Mouse (Mus musculus) heart, embryonic 13.5 days (tissue): ENCODE results near the gene Cpvl. TPM values are rescaled to one million over a fixed set of nuclear protein-coding genes. Genes with fewer than 3 reads are reported as not detected.

Experiments used
- ATAC-seq: fragments of 200-750 bp; cut with Nextera tagmentation; 2 replicates; pipeline ENCODE4 v1.8.0; 2017; ENCODE audit warnings: moderate TSS enrichment; ENCODE audit not compliant: insufficient number of reproducible peaks, low FRiP score, low TSS enrichment; ENCODE audit errors: extremely low read depth
- H3K27ac ChIP-seq: fragments of 300-500 bp; sonication (generic); replicated peaks from 2 replicates; pipeline ENCODE4 v1.5.1; 2015; ENCODE audit warnings: moderate library complexity, mild to moderate bottlenecking, inconsistent platforms
- H3K27me3 ChIP-seq: fragments of 300-500 bp; sonication (generic); replicated peaks from 2 replicates; pipeline ENCODE4 v1.6.1; 2015; ENCODE audit warnings: mild to moderate bottlenecking, inconsistent platforms
- H3K36me3 ChIP-seq: fragments of 300-500 bp; sonication (generic); 2 replicates; pipeline ENCODE4 v1.6.1; 2015; ENCODE audit warnings: mild to moderate bottlenecking, inconsistent platforms
- H3K4me1 ChIP-seq: fragments of 300-500 bp; sonication (generic); 2 replicates; pipeline ENCODE4 v1.6.1; 2015; ENCODE audit warnings: inconsistent platforms
- H3K4me2 ChIP-seq: fragments of 300-500 bp; sonication (generic); 2 replicates; pipeline ENCODE4 v1.6.1; 2015; ENCODE audit warnings: inconsistent platforms, mild to moderate bottlenecking, moderate library complexity
- H3K4me3 ChIP-seq: fragments of 300-500 bp; sonication (generic); 2 replicates; pipeline ENCODE4 v1.5.1; 2015; ENCODE audit warnings: moderate library complexity, mild to moderate bottlenecking, inconsistent platforms
- H3K9ac ChIP-seq: fragments of 300-500 bp; sonication (generic); 2 replicates; pipeline ENCODE4 v1.6.1; 2015; ENCODE audit warnings: inconsistent platforms, mild to moderate bottlenecking, moderate library complexity
- H3K9me3 ChIP-seq: fragments of 300-500 bp; sonication (generic); 2 replicates; pipeline ENCODE4 v1.6.1; 2016; ENCODE audit warnings: inconsistent platforms
- WGBS: fragments of 180-500 bp; shearing (Covaris S2); methylation state at CpG from one replicate; pipeline ENCODE4 v1.1.7; 2015; ENCODE audit warnings: mixed read lengths; 5-methylcytosine and 5-hydroxymethylcytosine counted together
- polyA plus RNA-seq: library from polyadenylated mRNA; unstranded; fragments of >200 nt; fragmentation: Nextera tagmentation; extraction: Ambion mirVana; gene quantifications from 2 replicates; pipeline ENCODE4 v1.2.1, GENCODE M21; 2015

The Cpvl gene
- polyA plus RNA-seq, 1 experiment from 2014 or later: not detected

DNA sequence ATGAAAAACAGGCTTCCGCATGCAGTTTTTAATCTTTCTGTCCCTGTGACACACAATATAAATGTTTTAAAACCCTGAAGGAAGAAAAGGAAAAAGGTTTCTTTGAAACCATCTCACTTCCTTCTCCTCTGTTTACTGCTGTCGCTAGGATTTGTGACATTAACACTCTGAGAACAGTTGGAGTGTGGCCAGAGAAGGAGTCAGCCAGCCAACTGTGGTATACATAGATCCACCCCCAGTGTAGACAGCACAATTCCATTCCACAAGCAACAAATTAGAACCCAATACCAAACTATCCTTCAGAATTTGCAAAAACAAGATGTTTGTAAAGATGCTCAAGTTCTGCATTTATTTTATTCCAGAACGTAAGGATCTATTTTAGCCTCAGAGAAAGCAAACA, 6.7 kb downstream of the Cpvl start:
- H3K36me3 ChIP-seq: no peaks in the 10 kb centered on the region
- H3K9me3 ChIP-seq: no peaks in the 10 kb centered on the region
- WGBS: 60% methylated on average over 3 of the region's 3 CpGs
- no peaks in the 10 kb centered on the region for H3K27me3 ChIP-seq
- no peak overlapping the region for H3K9ac ChIP-seq
- peaks cover 45% of the 10 kb centered on the region for H3K4me1 ChIP-seq
- ATAC-seq: no peak
- H3K4me3 ChIP-seq: no peak overlapping the region
- H3K27ac ChIP-seq: no peak overlapping the region
- no peak overlapping the region for H3K4me2 ChIP-seq

DNA sequence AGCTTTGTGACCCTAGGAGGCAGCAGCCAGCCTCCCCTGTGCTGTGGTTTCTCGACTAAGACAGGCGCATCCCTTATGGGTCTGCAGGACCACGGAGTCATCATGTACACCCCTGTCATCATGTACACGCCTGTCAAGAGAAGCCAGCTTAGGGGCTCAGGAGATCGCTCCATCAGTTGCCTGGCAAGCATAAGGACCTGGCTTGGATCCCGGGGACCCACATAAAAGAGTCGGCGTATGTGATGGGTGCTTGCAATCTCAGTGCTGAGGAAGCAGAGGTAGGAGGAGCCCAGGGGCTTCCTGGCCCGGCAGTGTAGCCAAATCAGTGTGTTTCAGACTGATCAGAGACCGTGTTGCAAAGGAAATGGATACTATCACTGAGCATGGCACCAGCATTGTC, 9.4 kb downstream of the Cpvl start:
- peaks cover 42% of the 10 kb centered on the region for H3K4me1 ChIP-seq
- no peak for ATAC-seq
- no peaks in the 10 kb centered on the region for H3K36me3 ChIP-seq
- H3K27me3 ChIP-seq: no peaks in the 10 kb centered on the region
- H3K9ac ChIP-seq: no peak overlapping the region
- H3K4me3 ChIP-seq: no peak overlapping the region
- no peak overlapping the region for H3K27ac ChIP-seq
- no peak overlapping the region for H3K4me2 ChIP-seq
- 58% methylated on average over 10 of the region's 10 CpGs for WGBS
- H3K9me3 ChIP-seq: no peaks in the 10 kb centered on the region

DNA sequence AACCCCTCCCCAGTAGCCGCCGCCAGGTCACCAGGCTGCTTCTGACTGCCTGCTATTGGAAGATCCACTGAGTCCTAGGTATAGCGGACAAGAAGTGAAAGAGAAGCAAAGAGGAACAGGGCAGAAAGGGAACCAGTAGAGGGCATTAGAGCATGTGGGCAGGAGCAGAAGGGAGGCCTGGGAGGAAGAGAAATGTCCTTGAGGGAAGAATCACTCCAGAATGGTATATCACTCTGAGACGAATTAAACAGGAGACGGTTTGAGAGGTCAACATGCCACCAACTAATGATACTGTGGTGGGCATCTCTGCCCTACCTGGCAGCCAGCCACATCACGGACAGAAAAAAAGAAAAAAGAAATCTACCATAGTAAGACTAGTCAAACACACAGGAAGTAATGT, 9.9 kb downstream of the Cpvl start:
- Histone ChIP-seq H3K27me3 (no peaks in the 10 kb centered on the region), H3K27ac (no peak overlapping the region), H3K4me3 (no peak overlapping the region), H3K4me1 (peaks cover 41% of the 10 kb centered on the region), H3K9me3 (no peaks in the 10 kb centered on the region), H3K36me3 (no peaks in the 10 kb centered on the region), H3K9ac (no peak overlapping the region), H3K4me2 (no peak overlapping the region)
- 76% methylated on average over 6 of the region's 6 CpGs for WGBS
- no peak for ATAC-seq

DNA sequence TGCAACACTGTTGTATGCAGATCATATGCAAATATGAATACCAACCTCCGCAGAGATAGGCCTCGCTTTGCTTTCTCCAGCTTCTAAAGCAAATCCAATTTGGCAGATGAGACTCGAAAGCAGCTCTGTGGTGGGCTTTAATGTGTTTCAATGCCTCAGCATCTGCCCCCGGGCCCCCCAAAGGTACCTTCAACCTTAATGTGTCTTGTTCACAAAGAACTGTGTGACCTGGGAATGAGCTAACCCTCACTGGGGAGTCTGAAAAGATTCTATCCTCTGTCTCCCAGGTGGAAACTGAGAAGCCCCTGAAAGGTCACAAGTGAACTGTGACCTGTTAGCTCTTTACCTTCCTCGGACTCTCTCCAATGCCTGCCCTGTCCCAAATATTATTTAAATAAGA, 11.9 kb downstream of the Cpvl start:
- no peak overlapping the region for H3K9ac ChIP-seq
- H3K4me3 ChIP-seq: no peak overlapping the region
- WGBS: 75% methylated on average over 5 of the region's 5 CpGs
- H3K27ac ChIP-seq: no peak overlapping the region
- no peak overlapping the region for H3K4me2 ChIP-seq
- no peaks in the 10 kb centered on the region for H3K36me3 ChIP-seq
- peaks cover 27% of the 10 kb centered on the region for H3K4me1 ChIP-seq
- no peaks in the 10 kb centered on the region for H3K27me3 ChIP-seq
- no peaks in the 10 kb centered on the region for H3K9me3 ChIP-seq
- no peak for ATAC-seq

DNA sequence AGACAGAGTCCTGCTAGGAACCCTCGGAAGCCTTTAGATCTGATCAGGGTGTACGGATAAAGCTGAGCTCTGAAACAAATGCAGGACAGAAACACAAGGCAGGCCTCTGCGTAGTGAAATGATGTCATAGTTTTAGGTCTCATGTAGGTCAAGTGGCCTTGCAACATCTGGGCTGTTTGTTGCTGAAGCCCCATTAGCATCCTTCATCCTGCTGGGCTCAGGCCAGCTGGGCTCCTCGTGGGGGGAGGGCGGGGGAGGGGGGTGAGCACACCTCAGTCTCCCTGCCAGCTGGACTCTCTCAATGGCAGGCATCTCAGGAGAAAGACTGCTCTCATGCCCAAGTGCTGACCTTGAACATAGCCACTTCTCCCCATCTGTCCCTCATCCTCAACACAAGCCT, 12.6 kb downstream of the Cpvl start:
- Histone ChIP-seq H3K4me1 (peaks cover 25% of the 10 kb centered on the region), H3K27me3 (no peaks in the 10 kb centered on the region), H3K4me2 (no peak overlapping the region), H3K36me3 (no peaks in the 10 kb centered on the region), H3K9ac (no peak overlapping the region), H3K27ac (no peak overlapping the region), H3K4me3 (no peak overlapping the region), H3K9me3 (no peaks in the 10 kb centered on the region)
- WGBS: 31% methylated on average over 5 of the region's 5 CpGs
- ATAC-seq: no peak

DNA sequence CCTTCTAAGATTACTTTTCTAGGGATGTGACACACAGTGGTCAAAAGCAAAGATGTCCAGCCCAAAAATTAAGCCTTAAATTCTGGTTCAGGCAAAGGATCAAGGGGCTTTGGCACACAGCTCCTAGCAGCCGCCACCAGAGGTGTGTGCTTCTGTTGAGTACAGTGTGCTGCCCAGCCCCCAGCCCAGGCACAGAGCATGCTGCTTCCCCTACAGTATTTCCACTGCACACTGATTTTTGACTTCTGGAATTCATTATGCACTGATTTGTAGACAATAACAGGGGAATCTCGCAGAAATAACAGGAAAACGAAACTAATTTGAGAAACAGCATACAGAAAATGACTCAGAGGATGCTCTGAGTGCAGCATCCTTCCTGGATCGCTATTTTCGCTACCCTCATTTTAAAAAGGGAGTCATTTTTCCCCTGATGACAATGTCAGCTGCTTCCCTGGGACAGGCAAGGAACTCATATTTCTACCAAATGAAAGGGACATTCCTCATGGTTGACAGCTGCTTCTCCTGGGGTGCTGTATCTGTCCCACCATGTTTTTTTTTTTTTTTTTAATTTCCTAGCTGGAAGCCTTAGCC, 14.5 kb downstream of the Cpvl start:
- Histone ChIP-seq H3K4me1 (peaks cover 20% of the 10 kb centered on the region), H3K27me3 (no peaks in the 10 kb centered on the region), H3K9ac (no peak overlapping the region), H3K36me3 (no peaks in the 10 kb centered on the region), H3K9me3 (no peaks in the 10 kb centered on the region), H3K4me3 (no peak overlapping the region), H3K4me2 (no peak overlapping the region), H3K27ac (no peak overlapping the region)
- no peak for ATAC-seq
- WGBS: 73% methylated on average over 5 of the region's 5 CpGs

DNA sequence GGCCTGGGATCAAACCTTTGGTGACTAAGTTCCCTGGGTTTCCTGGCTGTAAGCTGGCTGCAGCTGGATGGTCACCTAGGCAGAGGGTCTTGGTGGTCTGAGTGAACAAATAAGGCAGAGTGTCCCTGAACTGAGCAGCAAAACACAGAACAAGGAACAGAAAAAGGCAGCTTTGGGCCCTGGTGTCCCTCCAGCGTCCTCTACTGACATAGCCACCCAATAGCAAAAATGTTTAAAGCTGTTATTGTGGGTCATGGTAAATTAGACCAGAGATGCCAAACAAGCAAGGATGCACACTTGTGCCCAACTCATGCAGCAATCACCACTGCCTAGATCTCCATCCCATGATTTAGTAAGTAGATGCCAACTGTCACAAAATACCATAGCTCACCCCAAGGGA, 16.5 kb downstream of the Cpvl start:
- no peaks in the 10 kb centered on the region for H3K36me3 ChIP-seq
- H3K9me3 ChIP-seq: no peaks in the 10 kb centered on the region
- no peak for ATAC-seq
- H3K4me3 ChIP-seq: no peak overlapping the region
- H3K27me3 ChIP-seq: 0 out of 2 replicates have a peak, but pooled peaks cover 6% of the 10 kb centered on the region
- peaks cover 10% of the 10 kb centered on the region for H3K4me1 ChIP-seq
- no peak overlapping the region for H3K4me2 ChIP-seq
- H3K9ac ChIP-seq: no peak overlapping the region
- no peak overlapping the region for H3K27ac ChIP-seq
- WGBS: 88% methylated on average over 1 of the region's 1 CpGs

DNA sequence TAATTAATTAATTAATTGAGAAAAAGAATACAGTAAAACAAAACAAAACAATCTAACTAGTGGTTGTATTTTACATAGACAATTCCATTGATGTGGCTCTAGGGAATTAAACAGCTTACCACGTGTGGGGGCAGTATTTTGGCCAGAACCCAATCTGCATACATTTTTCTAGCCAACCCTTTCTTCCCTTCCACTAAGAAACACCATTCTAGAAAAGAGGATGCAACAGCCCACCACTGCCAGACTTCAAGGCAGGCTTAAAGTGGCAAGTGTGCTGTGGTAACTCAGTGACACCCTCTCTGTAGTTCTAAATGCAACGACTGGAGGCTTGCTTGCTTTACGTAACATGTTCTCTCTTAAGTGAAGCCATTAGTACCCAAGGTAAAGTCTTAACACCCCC, 18.6 kb downstream of the Cpvl start:
- Histone ChIP-seq H3K9ac (no peak overlapping the region), H3K9me3 (no peaks in the 10 kb centered on the region), H3K36me3 (no peaks in the 10 kb centered on the region), H3K27ac (no peak overlapping the region), H3K4me1 (peaks cover 16% of the 10 kb centered on the region), H3K4me2 (no peak overlapping the region), H3K4me3 (no peak overlapping the region), H3K27me3 (0 out of 2 replicates have a peak, but pooled peaks cover 6% of the 10 kb centered on the region)
- WGBS: 59% methylated on average over 3 of the region's 3 CpGs
- ATAC-seq: no peak

DNA sequence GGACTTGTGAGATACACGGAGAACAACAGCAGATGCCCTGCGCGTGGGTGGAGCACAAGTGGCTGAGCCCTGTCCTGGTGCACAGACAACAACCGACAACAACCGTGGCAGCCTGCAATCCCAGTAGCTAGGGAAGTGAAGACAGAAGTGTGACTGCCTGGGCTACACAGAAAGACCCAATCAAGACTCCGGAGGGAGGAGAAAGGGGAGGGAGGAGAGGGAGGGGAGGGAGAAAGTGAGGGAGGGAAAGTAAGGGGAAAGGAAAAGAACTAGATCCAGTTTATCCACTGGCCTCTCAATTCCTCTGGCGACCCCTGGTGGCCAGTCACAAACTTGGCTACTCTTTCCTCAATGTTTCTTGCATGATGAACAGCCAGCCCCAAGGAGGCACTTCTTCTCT, 20.1 kb downstream of the Cpvl start:
- Histone ChIP-seq H3K4me1 (peaks cover 10% of the 10 kb centered on the region), H3K36me3 (no peaks in the 10 kb centered on the region), H3K27ac (no peak overlapping the region), H3K9me3 (no peaks in the 10 kb centered on the region), H3K9ac (0 out of 2 replicates have a peak overlapping the region, but pooled peaks have one; percentile 47), H3K27me3 (0 out of 2 replicates have a peak, but pooled peaks cover 6% of the 10 kb centered on the region), H3K4me2 (peak overlapping the region; percentile 60), H3K4me3 (peak overlapping the region; percentile 24; the same call in 1 of the 2 replicates)
- no peak for ATAC-seq
- 12% methylated on average over 7 of the region's 7 CpGs for WGBS

DNA sequence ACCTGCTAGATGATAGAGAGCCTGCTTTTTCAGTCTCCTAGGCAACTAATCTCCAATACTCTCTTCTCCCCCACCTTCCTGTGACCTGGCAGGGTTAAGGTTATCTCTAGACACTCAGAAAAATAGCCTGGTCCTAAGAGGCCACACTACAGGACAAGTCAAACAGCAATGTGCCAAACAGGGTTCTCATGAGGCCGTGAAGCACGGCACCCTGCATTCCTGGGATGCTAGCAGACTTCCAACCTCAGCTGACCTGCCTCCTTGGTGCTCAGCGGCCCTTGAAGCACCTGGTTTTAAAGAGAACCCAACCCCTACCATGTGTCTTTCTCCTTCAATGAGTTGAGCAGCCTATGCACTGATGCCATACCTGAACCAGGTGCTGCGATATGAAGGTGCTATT, 22.0 kb downstream of the Cpvl start:
- H3K27ac ChIP-seq: no peak overlapping the region
- H3K9ac ChIP-seq: no peak overlapping the region
- WGBS: 37% methylated on average over 4 of the region's 4 CpGs

DNA sequence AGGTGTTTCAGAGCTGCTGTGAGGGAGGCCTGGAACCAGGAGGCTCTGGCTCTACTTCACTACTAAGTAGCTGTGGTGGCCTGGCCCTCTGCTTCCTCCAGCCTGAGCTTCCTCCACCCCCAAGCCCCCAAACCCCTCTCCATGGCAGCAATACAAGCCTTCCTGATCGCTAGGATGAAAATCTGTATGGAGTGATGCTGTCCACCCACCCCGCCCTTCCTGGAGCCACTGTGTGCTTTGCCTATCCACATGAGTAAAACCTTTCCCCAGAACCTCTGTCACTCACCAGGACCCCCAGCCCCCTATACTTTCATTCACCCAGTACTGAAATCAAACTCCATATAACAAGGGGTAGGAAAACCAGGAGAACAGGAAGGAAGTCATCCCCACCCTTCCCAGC, 22.6 kb downstream of the Cpvl start:
- ATAC-seq: no peak
- 67% methylated on average over 2 of the region's 2 CpGs for WGBS
- no peak overlapping the region for H3K4me2 ChIP-seq

More for the DNA sequence above, 22.0 kb downstream of the Cpvl start:
- H3K9me3 ChIP-seq: no peaks in the 10 kb centered on the region
- no peak overlapping the region for H3K4me2 ChIP-seq
- no peak overlapping the region for H3K4me3 ChIP-seq
- 0 out of 2 replicates have a peak, but pooled peaks cover 6% of the 10 kb centered on the region for H3K27me3 ChIP-seq
- no peak for ATAC-seq
- no peaks in the 10 kb centered on the region for H3K36me3 ChIP-seq
- H3K4me1 ChIP-seq: peaks cover 11% of the 10 kb centered on the region

DNA sequence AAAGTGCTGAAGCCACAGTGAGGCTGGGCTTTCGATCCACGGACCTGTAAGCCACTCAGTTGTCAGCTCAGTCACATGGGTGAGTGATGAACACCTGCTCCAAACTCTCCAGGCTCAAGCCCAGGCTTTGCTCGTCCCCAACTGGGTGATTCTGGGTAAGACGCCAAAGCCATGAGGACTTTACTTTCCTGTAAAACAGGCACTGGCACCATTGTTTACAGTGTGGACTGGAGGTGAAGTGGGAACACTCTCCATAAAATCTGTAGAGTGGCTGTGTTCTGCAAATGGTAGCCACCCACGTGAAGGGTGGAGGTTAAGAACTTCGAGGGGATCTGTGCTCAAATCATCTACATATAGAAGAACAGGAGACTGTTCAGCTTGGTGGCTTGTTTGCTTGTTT, 23.2 kb downstream of the Cpvl start:
- Histone ChIP-seq H3K4me3 (no peak overlapping the region), H3K9ac (no peak overlapping the region), H3K36me3 (no peaks in the 10 kb centered on the region), H3K27ac (no peak overlapping the region), H3K4me1 (peaks cover 21% of the 10 kb centered on the region), H3K9me3 (no peaks in the 10 kb centered on the region), H3K4me2 (no peak overlapping the region), H3K27me3 (0 out of 2 replicates have a peak, but pooled peaks cover 6% of the 10 kb centered on the region)
- 76% methylated on average over 6 of the region's 6 CpGs for WGBS
- no peak for ATAC-seq

More for the DNA sequence above, 22.6 kb downstream of the Cpvl start:
- Histone ChIP-seq H3K4me3 (no peak overlapping the region), H3K27me3 (0 out of 2 replicates have a peak, but pooled peaks cover 6% of the 10 kb centered on the region), H3K9me3 (no peaks in the 10 kb centered on the region), H3K27ac (no peak overlapping the region), H3K4me1 (peaks cover 17% of the 10 kb centered on the region), H3K9ac (no peak overlapping the region), H3K36me3 (no peaks in the 10 kb centered on the region)
